Mouse (Mus musculus) hindbrain, embryonic 14.5 days (tissue): Measurements from ENCODE around the gene Bcl9. TPM values are rescaled to one million over a fixed set of nuclear protein-coding genes. Genes with fewer than 3 reads are reported as not detected.

Experiments
- ATAC-seq: fragments of 200-750 bp; cut with Nextera tagmentation; 2 replicates; pipeline ENCODE4 v1.8.0; 2017; ENCODE audit warnings: moderate number of reproducible peaks, mild to moderate bottlenecking, moderate TSS enrichment, moderate library complexity; ENCODE audit not compliant: low FRiP score
- DNase-seq: peaks from one replicate; pipeline ENCODE4 v3.0.0-alpha.2; 2015; ENCODE audit warnings: low spot score
- H3K27ac ChIP-seq: fragments of 300-500 bp; sonication (generic); 2 replicates; pipeline ENCODE4 v1.5.1; 2014; ENCODE audit warnings: mild to moderate bottlenecking, moderate library complexity
- H3K27me3 ChIP-seq: fragments of 300-500 bp; sonication (generic); 2 replicates; pipeline ENCODE4 v1.6.1; 2014; ENCODE audit warnings: mild to moderate bottlenecking, low read length, mixed read lengths; ENCODE audit not compliant: control insufficient read depth, insufficient read depth
- H3K36me3 ChIP-seq: fragments of 300-500 bp; sonication (generic); replicated peaks from 2 replicates; pipeline ENCODE4 v1.6.1; 2014; ENCODE audit not compliant: control insufficient read depth, insufficient read depth
- H3K4me1 ChIP-seq: fragments of 300-500 bp; sonication (generic); replicated peaks from 2 replicates; pipeline ENCODE4 v1.6.1; 2014; ENCODE audit warnings: antibody characterized with exemption, low read length, mixed read lengths; ENCODE audit not compliant: control insufficient read depth, insufficient read depth
- H3K4me2 ChIP-seq: fragments of 300-500 bp; sonication (generic); replicated peaks from 2 replicates; pipeline ENCODE4 v1.6.1; 2014; ENCODE audit warnings: mild to moderate bottlenecking, moderate library complexity
- H3K4me3 ChIP-seq: fragments of 300-500 bp; sonication (generic); replicated peaks from 2 replicates; pipeline ENCODE4 v1.5.1; 2014; ENCODE audit warnings: mild to moderate bottlenecking, low read length
- H3K9ac ChIP-seq: fragments of 300-500 bp; sonication (generic); 2 replicates; pipeline ENCODE4 v1.6.1; 2014
- H3K9me3 ChIP-seq: fragments of 300-500 bp; sonication (generic); 2 replicates; pipeline ENCODE4 v1.6.1; 2016; ENCODE audit warnings: low read length; ENCODE audit not compliant: control insufficient read depth
- WGBS: fragments of 180-500 bp; shearing (Covaris S2); extraction: QIAGEN DNeasy Blood & Tissue Kit; methylation state at CpG from one replicate; pipeline ENCODE4 v1.1.7; 2014; 5-methylcytosine and 5-hydroxymethylcytosine counted together
- polyA plus RNA-seq: library from polyadenylated mRNA; unstranded; fragments of >200 nt; fragmentation: Nextera tagmentation; extraction: Ambion mirVana; gene quantifications from 2 replicates; pipeline ENCODE4 v1.2.1, GENCODE M21; 2014

Bcl9 gene
- polyA plus RNA-seq, 1 experiment from 2014 or later = 62.3 TPM

DNA sequence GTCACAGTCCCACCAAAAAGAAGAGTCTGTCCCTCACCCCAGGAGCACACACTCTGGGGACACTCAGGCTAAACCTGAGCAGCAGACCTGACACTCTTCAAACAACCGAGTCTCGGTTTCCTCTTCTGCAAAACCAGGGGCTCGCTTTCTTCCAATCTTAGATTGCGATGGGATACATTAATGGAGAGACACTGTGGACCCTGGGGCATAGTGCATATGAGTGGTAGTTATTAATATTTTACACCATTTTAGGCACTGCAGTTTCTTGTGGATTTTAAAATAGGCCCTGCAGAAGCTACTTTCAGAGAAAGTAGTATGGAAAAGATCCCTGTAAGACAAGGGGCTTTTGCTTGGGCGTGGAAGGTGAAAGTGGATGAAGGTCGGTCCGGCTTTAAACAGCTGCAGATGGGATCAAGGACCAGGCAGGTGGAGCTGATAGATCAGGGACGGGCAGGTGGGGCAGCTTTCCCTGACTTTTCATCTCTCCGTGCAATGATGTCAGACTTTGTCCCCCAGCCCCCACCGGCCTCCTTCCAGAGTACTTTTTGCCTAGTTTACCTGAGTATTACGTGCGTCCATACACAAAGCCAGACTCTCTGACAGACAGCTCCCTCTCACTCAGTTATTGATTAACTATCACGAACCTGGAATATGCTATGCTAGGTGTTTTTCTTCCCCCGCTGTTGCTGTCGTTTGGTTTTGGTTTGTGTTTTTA lies 23.0 kb downstream of the Bcl9 start:
- no peak overlapping the region for H3K4me2 ChIP-seq
- H3K9me3 ChIP-seq = no peaks in the 10 kb centered on the region
- 0 out of 2 replicates have a peak, but pooled peaks cover 6% of the 10 kb centered on the region for H3K36me3 ChIP-seq
- no peak overlapping the region for H3K9ac ChIP-seq
- no peaks in the 10 kb centered on the region for H3K27me3 ChIP-seq
- DNase-seq (no peak), ATAC-seq (no peak)
- no peaks in the 10 kb centered on the region for H3K4me1 ChIP-seq
- 94% methylated on average over 15 of the region's 15 CpGs for WGBS
- H3K27ac ChIP-seq = no peak overlapping the region
- no peak overlapping the region for H3K4me3 ChIP-seq

DNA sequence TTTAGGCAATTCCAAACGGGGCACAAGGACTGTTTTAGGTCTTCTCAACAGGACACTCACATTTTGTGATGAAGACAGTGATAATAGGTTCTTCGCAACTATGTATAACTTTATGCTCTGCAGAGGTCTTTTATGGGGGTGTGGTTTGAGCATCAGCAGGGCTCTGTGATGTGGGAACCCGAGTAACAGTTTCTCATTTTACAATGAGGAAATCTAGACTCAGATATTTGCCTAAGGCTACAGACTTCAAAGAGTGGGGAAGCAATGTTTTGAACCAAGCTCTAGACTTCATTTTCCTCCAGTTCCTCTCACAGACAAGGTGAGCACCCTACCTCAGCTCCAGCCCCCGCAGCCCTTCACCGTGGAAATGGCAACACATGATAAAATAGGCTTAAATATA lies 23.8 kb downstream of the Bcl9 start:
- DNase-seq (no peak), ATAC-seq (no peak)
- Histone ChIP-seq H3K36me3 (0 out of 2 replicates have a peak, but pooled peaks cover 6% of the 10 kb centered on the region), H3K4me3 (no peak overlapping the region), H3K4me2 (no peak overlapping the region), H3K27me3 (no peaks in the 10 kb centered on the region), H3K27ac (no peak overlapping the region), H3K9me3 (no peaks in the 10 kb centered on the region), H3K9ac (no peak overlapping the region), H3K4me1 (no peaks in the 10 kb centered on the region)
- whole genome bisulfite sequencing = 92% methylated on average over 5 of the region's 5 CpGs

DNA sequence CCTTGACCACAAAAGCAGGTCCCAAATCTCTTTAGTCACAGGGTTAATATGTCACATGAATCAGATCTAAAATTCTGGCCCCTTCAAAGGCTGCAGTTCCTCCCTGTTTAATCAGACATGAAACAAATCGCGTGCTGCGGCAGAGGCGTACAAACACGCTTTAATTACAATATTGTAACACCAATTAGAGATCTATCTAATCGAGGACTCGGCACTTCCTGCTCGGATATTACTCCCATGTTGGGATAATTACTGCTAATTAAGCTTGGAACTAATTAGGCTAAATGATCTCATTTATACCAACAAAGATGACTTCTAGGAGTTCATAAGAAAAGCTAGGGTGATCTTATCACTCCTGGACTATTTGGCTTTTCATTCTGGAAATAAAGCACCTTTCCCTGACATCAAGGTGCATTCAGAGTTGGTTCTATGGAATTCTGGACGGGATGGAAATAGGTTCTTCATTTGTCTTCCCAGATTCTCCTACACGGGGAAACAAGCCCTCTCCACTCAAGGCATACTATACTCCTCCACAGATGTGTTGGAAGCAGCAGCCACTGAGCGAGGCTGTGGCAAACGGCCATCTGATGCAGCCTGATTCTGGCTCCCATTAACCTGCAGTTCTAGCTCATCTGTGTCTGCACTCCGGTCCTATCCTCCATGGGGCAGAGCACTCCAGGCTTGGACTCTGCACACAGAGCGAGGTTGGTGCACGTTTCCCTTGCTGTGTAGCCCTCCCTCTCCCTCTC lies 31.9 kb downstream of the Bcl9 start:
- Histone ChIP-seq H3K27me3 (no peaks in the 10 kb centered on the region), H3K36me3 (no peaks in the 10 kb centered on the region), H3K27ac (no peak overlapping the region), H3K9ac (no peak overlapping the region), H3K4me2 (no peak overlapping the region), H3K9me3 (no peaks in the 10 kb centered on the region), H3K4me1 (peaks cover 6% of the 10 kb centered on the region; the same call in 1 of the 2 replicates), H3K4me3 (no peak overlapping the region)
- ATAC-seq (0 out of 2 replicates have a peak, but pooled peaks have one; percentile 31), DNase-seq (peak; percentile 35)
- WGBS = 67% methylated on average over 15 of the region's 15 CpGs

DNA sequence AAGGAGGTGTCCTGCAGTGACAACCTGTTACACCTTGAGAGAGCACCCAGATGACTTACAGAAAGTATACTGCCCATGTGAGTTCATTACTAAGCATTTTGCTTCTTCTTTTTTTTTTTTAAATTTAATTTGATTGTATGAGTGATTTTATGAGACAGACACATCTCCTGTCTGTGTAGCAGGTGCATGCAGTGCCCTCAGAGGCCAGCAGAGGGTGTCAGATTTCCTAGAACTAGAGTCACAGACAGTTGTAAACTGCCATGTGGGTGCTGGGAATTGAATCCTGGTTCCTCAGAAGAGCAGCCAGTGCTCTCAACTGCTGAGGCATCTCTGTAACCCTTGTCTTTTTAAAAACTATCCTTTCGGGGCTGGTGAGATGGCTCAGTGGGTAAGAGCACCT lies 35.5 kb downstream of the Bcl9 start:
- DNase-seq = no peak
- no peak for ATAC-seq
- 96% methylated on average over 1 of the region's 1 CpGs for WGBS

DNA sequence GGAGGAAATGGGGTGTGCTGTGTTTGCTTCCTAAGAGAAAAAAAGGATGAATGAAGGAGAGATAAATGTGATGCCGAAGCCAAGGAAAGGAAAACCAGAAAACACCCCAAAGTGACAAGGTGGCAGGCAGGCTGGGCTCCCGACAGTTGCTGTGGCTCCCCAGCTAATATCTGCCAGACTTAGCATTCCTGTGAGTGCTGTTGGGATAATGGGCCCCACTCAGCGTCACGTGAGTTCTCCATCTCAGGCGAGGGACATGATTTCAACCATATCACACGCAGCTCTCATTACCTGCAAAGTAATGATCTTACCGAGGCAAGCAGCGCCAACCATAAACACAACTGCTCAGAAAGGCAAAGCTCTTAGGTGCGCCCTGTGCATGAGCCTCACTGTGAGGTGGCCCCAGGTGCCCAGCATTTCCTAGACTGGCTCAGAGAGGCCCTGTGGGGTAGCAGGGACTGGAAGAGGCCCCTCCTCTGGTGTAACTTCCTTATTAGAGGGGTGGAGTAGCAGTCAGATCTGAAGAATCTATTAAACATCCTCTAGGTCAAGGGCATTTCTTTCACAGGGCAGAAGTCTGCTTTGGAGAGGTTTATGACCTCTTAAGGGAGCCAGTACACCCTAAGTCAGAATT lies 41.9 kb downstream of the Bcl9 start:
- Histone ChIP-seq H3K4me1 (peaks cover 27% of the 10 kb centered on the region), H3K9me3 (0 out of 2 replicates have a peak, but pooled peaks cover 3% of the 10 kb centered on the region), H3K27me3 (no peaks in the 10 kb centered on the region), H3K4me3 (no peak overlapping the region), H3K27ac (no peak overlapping the region), H3K4me2 (peak overlapping the region; percentile 18; the same call in 1 of the 2 replicates), H3K9ac (no peak overlapping the region), H3K36me3 (no peaks in the 10 kb centered on the region)
- ATAC-seq (peak; percentile 66; the same call in 1 of the 2 replicates), DNase-seq (no peak)
- WGBS = 31% methylated on average over 9 of the region's 9 CpGs

More for the DNA sequence above, 35.5 kb downstream of the Bcl9 start:
- H3K4me2 ChIP-seq = no peak overlapping the region
- H3K27me3 ChIP-seq = no peaks in the 10 kb centered on the region
- H3K4me1 ChIP-seq = peaks cover 6% of the 10 kb centered on the region; the same call in 1 of the 2 replicates
- no peak overlapping the region for H3K27ac ChIP-seq
- no peaks in the 10 kb centered on the region for H3K36me3 ChIP-seq
- no peak overlapping the region for H3K9ac ChIP-seq
- H3K9me3 ChIP-seq = 0 out of 2 replicates have a peak, but pooled peaks cover 3% of the 10 kb centered on the region
- no peak overlapping the region for H3K4me3 ChIP-seq

DNA sequence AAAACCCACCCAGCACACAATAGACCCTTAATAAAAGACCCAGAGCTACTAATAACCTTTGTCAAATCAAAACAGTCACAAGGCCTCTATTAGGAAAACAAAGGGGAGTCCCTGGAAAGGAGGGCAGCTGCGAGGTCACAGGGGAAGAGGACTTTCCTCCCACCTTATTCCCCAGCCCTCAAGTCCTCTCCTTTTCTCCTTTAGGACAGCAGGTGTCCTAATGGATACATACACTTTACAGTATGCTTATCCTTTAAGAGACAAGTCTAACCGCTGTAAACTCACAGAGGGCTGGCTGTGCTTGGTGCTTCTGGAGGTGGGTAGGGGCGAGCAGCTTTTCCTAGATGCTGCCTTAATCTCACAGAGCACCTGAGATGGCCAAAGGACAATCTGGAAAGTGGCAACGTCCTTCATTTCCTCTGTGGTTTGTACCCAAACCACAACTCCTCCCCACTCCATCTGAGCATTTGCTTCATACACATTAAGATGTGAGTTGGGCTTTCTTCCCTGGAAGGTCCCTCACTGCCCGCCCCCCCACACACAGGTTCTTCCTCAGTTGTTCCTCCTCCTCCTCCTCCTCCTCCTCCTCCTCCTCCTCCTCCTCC lies 42.8 kb downstream of the Bcl9 start:
- Histone ChIP-seq H3K9me3 (0 out of 2 replicates have a peak, but pooled peaks cover 3% of the 10 kb centered on the region), H3K4me1 (peaks cover 27% of the 10 kb centered on the region), H3K27me3 (no peaks in the 10 kb centered on the region), H3K4me3 (no peak overlapping the region), H3K27ac (no peak overlapping the region), H3K9ac (no peak overlapping the region), H3K4me2 (no peak overlapping the region), H3K36me3 (no peaks in the 10 kb centered on the region)
- 15% methylated on average over 5 of the region's 5 CpGs for WGBS
- DNase-seq (no peak), ATAC-seq (no peak)

DNA sequence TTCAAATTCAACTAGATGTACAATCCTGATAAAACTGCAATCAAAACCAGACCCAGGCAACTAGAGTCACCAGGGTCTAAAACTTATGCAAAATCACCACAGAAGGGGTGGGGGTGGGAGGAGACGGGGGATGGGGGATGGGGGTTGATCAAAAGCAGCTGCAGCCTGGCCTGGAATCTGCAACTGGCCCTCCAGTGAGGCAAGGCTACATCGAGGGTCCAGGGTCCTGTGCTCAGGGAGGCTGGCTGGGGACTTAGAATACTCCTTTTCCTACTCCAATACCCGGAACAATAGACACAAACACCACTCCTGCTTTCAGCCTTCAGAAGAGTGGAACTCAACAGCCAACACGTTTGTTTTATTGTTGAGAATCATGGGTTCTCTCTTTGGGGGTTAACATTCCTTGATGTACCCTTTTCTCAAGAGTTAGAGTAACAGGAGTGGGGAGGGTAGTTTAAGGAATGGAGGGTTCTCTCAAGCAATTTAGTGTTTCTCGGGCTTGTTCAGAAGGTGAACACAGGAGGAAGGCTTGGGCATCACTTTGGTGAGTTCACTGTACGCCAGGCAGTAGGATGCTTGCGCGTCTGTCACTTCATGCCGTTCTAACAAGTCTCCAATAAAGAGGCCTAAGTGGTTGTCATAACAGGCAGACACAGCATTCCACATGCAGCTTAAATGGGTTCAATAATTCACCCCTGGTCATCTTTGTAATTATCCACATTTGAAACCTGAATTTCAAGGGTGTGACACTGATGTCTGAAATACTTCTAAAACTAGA lies 43.7 kb downstream of the Bcl9 start:
- 24% methylated on average over 9 of the region's 9 CpGs for WGBS
- Histone ChIP-seq H3K4me3 (no peak overlapping the region), H3K4me2 (no peak overlapping the region), H3K27me3 (no peaks in the 10 kb centered on the region), H3K9ac (no peak overlapping the region), H3K4me1 (peaks cover 27% of the 10 kb centered on the region), H3K36me3 (no peaks in the 10 kb centered on the region), H3K9me3 (0 out of 2 replicates have a peak, but pooled peaks cover 3% of the 10 kb centered on the region), H3K27ac (no peak overlapping the region)
- DNase-seq (no peak), ATAC-seq (no peak)

DNA sequence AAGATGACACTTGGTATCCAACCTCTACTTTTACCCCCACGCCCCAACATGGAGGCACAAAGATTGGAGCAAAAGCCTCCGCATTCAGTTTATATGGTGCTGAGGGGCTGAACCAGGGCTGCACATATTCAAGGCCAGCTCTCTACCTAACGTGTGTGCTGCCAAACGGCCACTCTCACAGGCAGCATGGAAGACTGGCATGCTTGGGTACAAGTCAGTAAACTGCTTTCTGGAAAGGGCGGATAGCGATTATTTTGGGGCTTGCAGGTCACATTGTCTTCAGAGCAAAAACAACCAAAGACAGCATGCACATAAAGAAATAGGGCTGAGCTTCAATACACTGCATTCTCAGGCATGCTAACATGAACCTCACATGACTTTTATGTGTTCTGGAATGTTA lies 44.8 kb downstream of the Bcl9 start:
- ATAC-seq = no peak
- H3K27me3 ChIP-seq = no peaks in the 10 kb centered on the region
- no peak overlapping the region for H3K27ac ChIP-seq
- H3K4me2 ChIP-seq = no peak overlapping the region
- no peak overlapping the region for H3K4me3 ChIP-seq
- no peak overlapping the region for H3K9ac ChIP-seq
- 77% methylated on average over 6 of the region's 6 CpGs for WGBS
- H3K4me1 ChIP-seq = peaks cover 27% of the 10 kb centered on the region
- no peak for DNase-seq
- no peaks in the 10 kb centered on the region for H3K9me3 ChIP-seq
- no peaks in the 10 kb centered on the region for H3K36me3 ChIP-seq
